ENCODE assay signal across 21 mouse cellular contexts in genomic region chr4:62272696-62273095, GRCm38 (mm10). TPM values are rescaled to one million over a fixed set of nuclear protein-coding genes. Genes with fewer than 3 reads are reported as not detected.
"Had no signal": no experiment of that assay in that cellular context is flagged by ENCODE, and none has a peak within 500 bp of the region (broad histone marks: within the 10 kb centered on the region; RNA-seq: fewer than 3 reads in every experiment).

No protein-coding gene starts in this region.

- H3K27ac ChIP-seq: liver, embryonic 12.5 days; liver, embryonic 14.5 days; midbrain, embryonic 10.5 days; midbrain, embryonic 12.5 days; neural tube, embryonic 12.5 days had no signal

- H3K9me3 ChIP-seq: liver, embryonic 12.5 days; midbrain, embryonic 10.5 days; midbrain, embryonic 12.5 days; neural tube, embryonic 12.5 days had no signal

- H3K9ac ChIP-seq: liver, embryonic 12.5 days; liver, embryonic 14.5 days; lung, embryonic 14.5 days; midbrain, embryonic 12.5 days; neural tube, embryonic 12.5 days had no signal

- H3K27me3 ChIP-seq: liver, embryonic 12.5 days; midbrain, embryonic 12.5 days; neural tube, embryonic 12.5 days had no signal

- DNase-seq: lung, adult 18-20 months; lung, embryonic 14.5 days; lung, postnatal 10 days; lung, postnatal 4 days; midbrain, embryonic 14.5 days; retina, postnatal 1 day; right cerebral cortex, adult 18-20 months; right cerebral cortex, postnatal 25 days; right cerebral cortex, postnatal 4 days; thymus, adult 18-20 months; thymus, postnatal 14 days; thymus, postnatal 36 days had no signal

- H3K4me3 ChIP-seq: liver, embryonic 12.5 days; midbrain, embryonic 10.5 days; midbrain, embryonic 12.5 days; myocyte; neural tube, embryonic 12.5 days had no signal

- H3K4me2 ChIP-seq: liver, embryonic 12.5 days; lung, embryonic 14.5 days; midbrain, embryonic 12.5 days; neural tube, embryonic 12.5 days had no signal

- H3K36me3 ChIP-seq: liver, embryonic 12.5 days; midbrain, embryonic 10.5 days; midbrain, embryonic 12.5 days; neural tube, embryonic 12.5 days had no signal

- ATAC-seq: liver, embryonic 12.5 days; midbrain, embryonic 16.5 days had no signal

RNA-seq across cellular contexts. Expression of gene Zfp37, which starts 41.8 kb away (rescaled TPM):
- total RNA-seq: megakaryocyte, adult 5-6 weeks; megakaryocyte-erythroid progenitor cell, adult 5-6 weeks had no signal
